Mouse (Mus musculus) embryonic fibroblast, embryonic 13.5 days (primary cell): ENCODE results near the gene Plk1.

ENCODE experiments used
- CTCF ChIP-seq: IDR thresholded peaks from 2 replicates; pipeline ENCODE4 v1.5.1; 2011; ENCODE audit warnings: mild to moderate bottlenecking, control low read depth, low read length, moderate library complexity, borderline replicate concordance; ENCODE audit not compliant: insufficient read depth
- POLR2A ChIP-seq: IDR thresholded peaks from 2 replicates; pipeline ENCODE4 v1.6.1; 2011; ENCODE audit warnings: low read depth, mild to moderate bottlenecking, control low read depth, low read length, moderate library complexity

DNA sequence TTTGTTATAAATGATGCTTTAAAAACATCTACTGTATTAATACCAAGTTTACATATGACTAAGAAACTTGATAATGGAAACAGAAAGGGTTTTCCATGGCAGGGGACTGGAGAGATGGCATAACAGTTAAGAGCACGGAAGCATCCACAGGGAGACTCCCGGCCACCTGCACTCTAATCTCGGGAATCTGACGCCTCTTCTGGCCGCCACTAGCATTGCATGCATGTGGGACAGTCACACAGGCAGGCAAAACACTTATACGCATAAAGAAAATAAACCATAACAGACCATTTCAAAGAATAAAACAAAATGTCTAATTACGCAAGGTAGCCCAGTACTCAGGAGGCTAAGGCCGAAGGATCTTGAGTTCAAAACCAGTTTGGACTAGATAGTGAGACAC is 33.6 kb upstream of the Plk1 start:
- TF ChIP-seq CTCF = no peak
- TF ChIP-seq POLR2A = no peak
